In the genomic region with DNA sequence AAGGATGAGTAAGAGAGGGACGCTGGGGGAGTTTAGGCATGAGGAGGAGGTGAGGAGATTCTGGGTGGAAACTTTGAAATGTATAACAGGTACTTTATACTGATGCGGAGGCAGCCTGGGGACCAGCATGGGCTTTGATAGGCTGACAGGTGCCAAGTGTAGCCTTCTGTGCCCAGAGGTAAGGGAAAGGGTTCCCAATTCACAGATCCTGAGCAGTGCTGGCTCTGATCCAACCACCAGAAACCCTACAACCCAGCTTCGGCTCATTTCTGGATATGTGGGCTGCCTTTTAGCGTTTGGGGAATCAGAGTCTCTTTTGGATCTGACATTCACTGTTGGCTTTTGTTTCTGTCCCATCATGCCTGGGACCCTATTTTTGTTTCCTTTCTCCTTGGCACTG, we compare ENCODE assay signal across 11 mouse cellular contexts. TPM values are rescaled to one million over a fixed set of nuclear protein-coding genes. Genes with fewer than 3 reads are reported as not detected.
DNase-seq lines count a peak whose midpoint lies in the region; ATAC-seq lines count a peak whose summit lies in the region.
"Had no signal": no experiment of that assay in that cellular context is flagged by ENCODE, and none has a peak within 500 bp of the region (broad histone marks: within the 10 kb centered on the region; RNA-seq: fewer than 3 reads in every experiment).

No protein-coding gene starts in this region.

- no peaks in the 10 kb centered on the region for H3K36me3 ChIP-seq in forebrain, embryonic 10.5 days (replicated peaks)
- no peaks in the 10 kb centered on the region for H3K36me3 ChIP-seq in forebrain, embryonic 15.5 days
- no peaks in the 10 kb centered on the region for H3K36me3 ChIP-seq in heart, embryonic 14.5 days (ENCODE audit: control insufficient read depth, insufficient read depth, low read length)
- H3K36me3 ChIP-seq: embryonic facial prominence, embryonic 15.5 days had no signal

- WGBS in forebrain, embryonic 10.5 days, result 55% methylated on average over 4 of the region's 4 CpGs
- WGBS in forebrain, embryonic 15.5 days, result 22% methylated on average over 4 of the region's 4 CpGs
- 26% methylated on average over 4 of the region's 4 CpGs for WGBS in heart, embryonic 14.5 days

- peaks cover 29% of the 10 kb centered on the region for H3K4me1 ChIP-seq in forebrain, embryonic 10.5 days
- H3K4me1 ChIP-seq in forebrain, embryonic 15.5 days, result peaks cover 18% of the 10 kb centered on the region
- peaks cover 14 to 24% of the 10 kb centered on the region in 2 experiments for H3K4me1 ChIP-seq in heart, embryonic 14.5 days (ENCODE audit: control insufficient read depth in 2 of 2, insufficient read depth in 2 of 2, low read length in 2 of 2)

- DNase-seq in forebrain, embryonic 10.5 days (ENCODE audit: extremely low spot score, low spot score), result no peak
- DNase-seq in heart, postnatal 10 days, result no peak
- DNase-seq in right cerebral cortex, adult 18-20 months, result peak; percentile 15
- no peak for DNase-seq in right cerebral cortex, postnatal 36 days (ENCODE audit: low spot score in 2 of 2)
- DNase-seq in ovary, postnatal 10 days (ENCODE audit: low spot score), result no peak
- DNase-seq: adrenal gland, postnatal 36 days; kidney, adult 11 months had no signal

- intact Hi-C loops in heart, postnatal 10 days (cut with DNase I), result no loop called here

- peak overlapping the region; percentile 90 for H3K27ac ChIP-seq in forebrain, embryonic 10.5 days
- no peak overlapping the region for H3K27ac ChIP-seq in forebrain, embryonic 15.5 days (replicated peaks)
- H3K27ac ChIP-seq in heart, embryonic 14.5 days (replicated peaks in 1 of 2; ENCODE audit: control insufficient read depth in 1 of 2, insufficient read depth in 1 of 2, low read depth in 2 of 2, low read length in 2 of 2), result no peak overlapping the region

- ATAC-seq in forebrain, embryonic 15.5 days (replicated peaks), result no peak
- ATAC-seq in heart, embryonic 14.5 days (ENCODE audit: insufficient number of reproducible peaks, insufficient read depth, low FRiP score, low read depth), result no peak

- H3K4me3 ChIP-seq in forebrain, embryonic 10.5 days, result peak overlapping the region; percentile 49; the same call in 1 of the 2 replicates
- no peak overlapping the region for H3K4me3 ChIP-seq in forebrain, embryonic 15.5 days
- no peak overlapping the region for H3K4me3 ChIP-seq in heart, embryonic 14.5 days (ENCODE audit: control insufficient read depth in 1 of 2, insufficient read depth in 1 of 2, low read depth in 1 of 2, low read length in 2 of 2)
- H3K4me3 ChIP-seq: embryonic facial prominence, embryonic 15.5 days had no signal

- H3K27me3 ChIP-seq in forebrain, embryonic 10.5 days (ENCODE audit: poor library complexity, severe bottlenecking), result peaks cover 6% of the 10 kb centered on the region; the same call in 1 of the 2 replicates
- H3K27me3 ChIP-seq in forebrain, embryonic 15.5 days, result no peaks in the 10 kb centered on the region
- H3K27me3 ChIP-seq in heart, embryonic 14.5 days (ENCODE audit: control insufficient read depth, insufficient read depth, low read length), result no peaks in the 10 kb centered on the region
- H3K27me3 ChIP-seq: embryonic facial prominence, embryonic 15.5 days had no signal

- no peak overlapping the region for H3K4me2 ChIP-seq in forebrain, embryonic 15.5 days (replicated peaks)
- H3K4me2 ChIP-seq in heart, embryonic 14.5 days (ENCODE audit: low read length), result 0 out of 2 replicates have a peak overlapping the region, but pooled peaks have one; percentile 65

- H3K9me3 ChIP-seq in forebrain, embryonic 10.5 days, result no peaks in the 10 kb centered on the region
- no peaks in the 10 kb centered on the region for H3K9me3 ChIP-seq in forebrain, embryonic 15.5 days
- no peaks in the 10 kb centered on the region for H3K9me3 ChIP-seq in heart, embryonic 14.5 days (ENCODE audit: control insufficient read depth, low read length)
- H3K9me3 ChIP-seq: embryonic facial prominence, embryonic 15.5 days had no signal

- H3K9ac ChIP-seq in forebrain, embryonic 15.5 days (replicated peaks), result no peak overlapping the region
- H3K9ac ChIP-seq in heart, embryonic 14.5 days (ENCODE audit: low read length), result no peak overlapping the region
- H3K9ac ChIP-seq: embryonic facial prominence, embryonic 15.5 days had no signal

RNA-seq across cellular contexts. Expression of gene Serp2, which starts 43.0 kb away (rescaled TPM):
- polyA plus RNA-seq in forebrain, embryonic 10.5 days (2016; fragmentation: Nextera tagmentation; extraction: Ambion mirVana), result 24.9 and 25.2 TPM in 2 replicates
- polyA plus RNA-seq in forebrain, embryonic 15.5 days (2015; fragmentation: Nextera tagmentation; extraction: Ambion mirVana), result 125 and 138 TPM in 2 replicates
- polyA plus RNA-seq in heart, embryonic 14.5 days (2014; fragmentation: Nextera tagmentation; extraction: Ambion mirVana), result 9.2 and 9.5 TPM in 2 replicates
- total RNA-seq in heart, postnatal 10 days (2021), result 1 to 10 TPM in 1 of 2 experiments, under 1 TPM in 1; 0.37 to 1.8 TPM
- polyA plus RNA-seq: liver, adult 2 months had no signal
